Mouse (Mus musculus) liver, adult 2 months (tissue): ENCODE data around the gene Degs2.

Experiments
- CTCF ChIP-seq: fragments of 200-500 bp; IDR thresholded peaks from 2 replicates; pipeline ENCODE4 v1.5.1; 2011; ENCODE audit warnings: low read depth, low read length, control low read depth
- POLR2A ChIP-seq: fragments of 200-500 bp; IDR thresholded peaks from 2 replicates; pipeline ENCODE4 v1.6.1; 2011; ENCODE audit warnings: low read length, control low read depth; ENCODE audit not compliant: insufficient read depth; ENCODE audit errors: extremely low read depth

GRCm38 (mm10) chr12:108680861-108681260 lies 21.3 kb downstream of the Degs2 start:
- no peak for TF ChIP-seq POLR2A
- no peak for TF ChIP-seq CTCF
